Mouse (Mus musculus) thymus, adult 2 months (tissue): ENCODE measurements around the gene Npr2.

Experiments
- CTCF ChIP-seq: fragments of 200-500 bp; IDR thresholded peaks from 2 replicates; pipeline ENCODE4 v1.5.1; 2012; ENCODE audit warnings: mild to moderate bottlenecking, control low read depth, low read length, moderate library complexity, borderline replicate concordance; ENCODE audit not compliant: control insufficient read depth, poor library complexity, insufficient read depth; ENCODE audit errors: extremely low read depth
- POLR2A ChIP-seq: fragments of 200-500 bp; IDR thresholded peaks from 2 replicates; pipeline ENCODE4 v1.6.1; 2012; ENCODE audit warnings: mild to moderate bottlenecking, low read length, control low read depth, moderate library complexity; ENCODE audit not compliant: control insufficient read depth, poor library complexity, insufficient read depth; ENCODE audit errors: extremely low read depth

- TF ChIP-seq CTCF: no peak
- no peak for TF ChIP-seq POLR2A
Measured at GRCm38 (mm10) chr4:43675608-43676007, 43.9 kb downstream of the Npr2 start.
